Mouse (Mus musculus): ENCODE data around the gene Adrb1. TPM values are rescaled to one million over a fixed set of nuclear protein-coding genes. Genes with fewer than 3 reads are reported as not detected.
"Not testable (repeated sequence)": the region's sequence is repeated elsewhere in the genome, so short reads cannot be mapped to it uniquely, and the experiment has no call there.

The Adrb1 gene
- polyA plus RNA-seq, 1 experiment = 6.6 TPM

DNA sequence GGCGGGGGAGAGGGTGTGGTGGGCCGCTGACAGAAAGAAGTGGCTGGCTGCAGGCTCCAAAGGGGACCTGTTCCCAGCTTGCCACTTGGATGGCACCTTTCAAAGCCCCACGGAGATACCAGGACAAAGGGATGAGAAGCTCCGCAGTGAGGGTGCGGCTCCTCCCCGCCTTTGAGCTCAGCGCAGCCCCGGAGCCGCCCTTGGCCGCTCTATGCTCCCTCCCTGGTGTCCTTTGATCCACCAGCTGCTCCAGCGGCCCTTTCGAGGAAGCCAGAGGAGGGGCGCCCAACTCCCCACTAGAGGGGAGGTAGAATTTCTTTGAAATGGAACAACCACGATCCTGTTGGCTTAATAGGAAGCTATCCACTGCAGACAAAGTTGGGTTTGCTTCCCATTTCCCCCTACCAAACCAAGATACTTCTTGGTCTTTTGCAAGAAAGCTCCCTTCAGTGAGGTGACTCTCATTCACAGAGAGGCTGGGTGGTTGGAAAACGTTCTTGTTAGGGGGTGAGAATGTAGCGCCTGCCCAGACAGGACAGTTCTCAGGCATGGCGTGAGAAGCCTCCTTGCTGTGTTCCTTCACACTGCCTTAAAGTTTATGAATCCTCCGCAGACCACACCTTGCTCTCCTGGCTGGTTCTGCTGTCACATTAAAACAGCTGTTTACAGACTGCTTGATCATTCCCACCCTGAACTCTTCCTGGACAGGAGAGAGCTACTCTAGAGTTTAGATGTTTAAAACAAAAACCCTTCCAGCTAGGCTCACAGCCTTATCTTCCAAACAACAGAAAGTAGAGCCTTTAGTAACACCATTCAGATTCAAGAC lies 54.1 kb downstream of the Adrb1 start:
- Histone ChIP-seq H3K4me3 (ENCODE audit: control insufficient read depth, insufficient read depth, low read length) (no peak overlapping the region), H3K4me1 (replicated peaks; ENCODE audit: control insufficient read depth, insufficient read depth, low read length) (peaks cover 17% of the 10 kb centered on the region; the same call in 1 of the 2 replicates), H3K36me3 (ENCODE audit: control insufficient read depth, insufficient read depth, low read length) (no peaks in the 10 kb centered on the region), H3K27me3 (ENCODE audit: control insufficient read depth, insufficient read depth, low read length) (peaks cover 7% of the 10 kb centered on the region; the same call in 1 of the 2 replicates), H3K27ac (ENCODE audit: control insufficient read depth, insufficient read depth, low read length) (no peak overlapping the region)
- DNase-seq = no peak
- WGBS = 18% methylated on average over 18 of the region's 18 CpGs
- no peak for TF ChIP-seq CTCF (IDR thresholded peaks at IDR 0.05; ENCODE audit: borderline replicate concordance, control insufficient read depth, extremely low read depth, insufficient read depth, low read length, poor library complexity)
- TF ChIP-seq POLR2A (IDR thresholded peaks at IDR 0.05; ENCODE audit: control insufficient read depth, extremely low read depth, insufficient read depth, low read length, poor library complexity) = no peak

- H3K4me3 ChIP-seq (ENCODE audit: control insufficient read depth, insufficient read depth, low read length) = no peak overlapping the region
Measured at GRCm38 (mm10) chr19:56776719-56777382, 54.9 kb downstream of the Adrb1 start.

GRCm38 (mm10) chr19:56778532-56778931 lies 56.5 kb downstream of the Adrb1 start:
- H3K4me1 ChIP-seq (replicated peaks; ENCODE audit: control insufficient read depth, insufficient read depth, low read length); H3K36me3 ChIP-seq (ENCODE audit: control insufficient read depth, insufficient read depth, low read length); H3K27ac ChIP-seq (ENCODE audit: control insufficient read depth, insufficient read depth, low read length); H3K4me3 ChIP-seq (ENCODE audit: control insufficient read depth, insufficient read depth, low read length); DNase-seq; H3K27me3 ChIP-seq (ENCODE audit: control insufficient read depth, insufficient read depth, low read length): not testable (repeated sequence)
- WGBS = 95% methylated on average over 7 of the region's 7 CpGs

More at GRCm38 (mm10) chr19:56776719-56777382, 54.9 kb downstream of the Adrb1 start:
- Histone ChIP-seq H3K27ac (ENCODE audit: control insufficient read depth, insufficient read depth, low read length) (no peak overlapping the region), H3K36me3 (ENCODE audit: control insufficient read depth, insufficient read depth, low read length) (no peaks in the 10 kb centered on the region), H3K4me1 (replicated peaks; ENCODE audit: control insufficient read depth, insufficient read depth, low read length) (peaks cover 12% of the 10 kb centered on the region; the same call in 1 of the 2 replicates), H3K27me3 (ENCODE audit: control insufficient read depth, insufficient read depth, low read length) (peaks cover 7% of the 10 kb centered on the region; the same call in 1 of the 2 replicates)
- peak; percentile 16 for DNase-seq
- 21% methylated on average over 16 of the region's 16 CpGs for WGBS
- TF ChIP-seq CTCF (IDR thresholded peaks at IDR 0.05; ENCODE audit: borderline replicate concordance, control insufficient read depth, extremely low read depth, insufficient read depth, low read length, poor library complexity) (no peak), POLR2A (IDR thresholded peaks at IDR 0.05; ENCODE audit: control insufficient read depth, extremely low read depth, insufficient read depth, low read length, poor library complexity) (no peak)

Other genes with a start within 250 kb of the Adrb1 start
- 2.1 and 3.1 TPM in 2 replicates for gene Dclre1a, start 174.0 kb upstream of the Adrb1 start, polyA plus RNA-seq (2012; rRNA removed)
- 12.6 and 13.9 TPM in 2 replicates for gene Nhlrc2, start 173.9 kb upstream of the Adrb1 start, polyA plus RNA-seq (2012; rRNA removed)
- gene Ccdc186, start 100.0 kb downstream of the Adrb1 start, polyA plus RNA-seq (2012; rRNA removed) = 5.7 and 5.9 TPM in 2 replicates
- gene Tdrd1, start 104.0 kb downstream of the Adrb1 start, polyA plus RNA-seq (2012; rRNA removed) = 0.09 and 0.10 TPM in 2 replicates
- gene Vwa2, start 152.1 kb downstream of the Adrb1 start, polyA plus RNA-seq (2012; rRNA removed) = 0.40 and 0.54 TPM in 2 replicates

Measured in thymus, adult 2 months (tissue).